Mouse (Mus musculus) embryonic facial prominence, embryonic 10.5 days (tissue): ENCODE results near the gene Tcf7l2. TPM values are rescaled to one million over a fixed set of nuclear protein-coding genes. Genes with fewer than 3 reads are reported as not detected.

Source experiments
- DNase-seq: peaks from one replicate; pipeline ENCODE4 v3.0.0-alpha.2; 2017; ENCODE audit warnings: low spot score
- H3K27ac ChIP-seq: fragments of 300-500 bp; sonication (generic); replicated peaks from 2 replicates; pipeline ENCODE4 v1.5.1; 2016; ENCODE audit warnings: mild to moderate bottlenecking
- H3K27me3 ChIP-seq: fragments of 300-500 bp; sonication (generic); replicated peaks from 2 replicates; pipeline ENCODE4 v1.6.1; 2016; ENCODE audit warnings: low read depth, mild to moderate bottlenecking; ENCODE audit not compliant: poor library complexity, severe bottlenecking
- H3K36me3 ChIP-seq: fragments of 300-500 bp; sonication (generic); replicated peaks from 2 replicates; pipeline ENCODE4 v1.6.1; 2016; ENCODE audit warnings: mild to moderate bottlenecking, moderate library complexity
- H3K4me1 ChIP-seq: fragments of 300-500 bp; sonication (generic); 2 replicates; pipeline ENCODE4 v1.6.1; 2016
- H3K4me3 ChIP-seq: fragments of 300-500 bp; sonication (generic); 2 replicates; pipeline ENCODE4 v1.5.1; 2016; ENCODE audit warnings: mild to moderate bottlenecking, moderate library complexity
- H3K9me3 ChIP-seq: fragments of 300-500 bp; sonication (generic); 2 replicates; pipeline ENCODE4 v1.6.1; 2016; ENCODE audit warnings: mild to moderate bottlenecking
- WGBS: fragments of 180-500 bp; shearing (Covaris S2); methylation state at CpG from one replicate; pipeline ENCODE4 v1.1.7; 2016; 5-methylcytosine and 5-hydroxymethylcytosine counted together
- polyA plus RNA-seq: library from polyadenylated mRNA; unstranded; fragments of >200 nt; fragmentation: Nextera tagmentation; extraction: Ambion mirVana; gene quantifications from 2 replicates; pipeline ENCODE4 v1.2.1, GENCODE M21; 2016

Tcf7l2 gene
- polyA plus RNA-seq, 1 experiment from 2014 or later, result 111 TPM

DNA sequence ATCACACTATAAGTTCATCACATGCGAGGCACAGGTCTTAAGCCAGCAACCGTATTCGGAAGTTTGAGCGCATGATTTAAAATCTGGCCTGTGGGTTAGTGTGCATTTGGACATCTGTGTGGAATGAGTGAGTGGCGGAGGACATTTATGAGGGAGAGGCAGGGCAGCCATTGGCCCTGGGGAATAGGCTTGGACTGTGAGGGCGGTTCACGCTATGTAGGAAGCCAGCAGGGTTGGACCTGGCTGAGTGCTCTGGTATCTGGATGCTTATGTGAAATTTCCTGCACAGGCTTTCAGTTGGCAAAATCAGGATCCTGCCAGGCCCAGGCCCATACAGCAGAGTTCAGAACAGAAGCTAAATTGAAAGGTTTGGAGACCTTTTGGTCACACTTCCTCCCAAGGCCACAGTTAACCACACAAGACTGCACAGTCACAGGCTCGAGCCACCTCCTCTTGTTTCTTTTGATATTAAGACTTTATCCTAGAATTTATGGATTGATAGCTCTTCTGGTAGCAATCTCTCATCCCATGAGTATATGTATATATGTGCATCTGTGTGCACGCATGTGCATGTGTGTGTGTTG lies 89.4 kb downstream of the Tcf7l2 start:
- H3K4me3 ChIP-seq, result no peak overlapping the region
- H3K27me3 ChIP-seq, result no peaks in the 10 kb centered on the region
- peaks cover 5% of the 10 kb centered on the region; the same call in 1 of the 2 replicates for H3K9me3 ChIP-seq
- no peak overlapping the region for H3K27ac ChIP-seq
- peaks cover 58% of the 10 kb centered on the region for H3K4me1 ChIP-seq
- DNase-seq, result no peak
- H3K36me3 ChIP-seq, result peaks cover 37% of the 10 kb centered on the region
- 89% methylated on average over 9 of the region's 9 CpGs for WGBS

DNA sequence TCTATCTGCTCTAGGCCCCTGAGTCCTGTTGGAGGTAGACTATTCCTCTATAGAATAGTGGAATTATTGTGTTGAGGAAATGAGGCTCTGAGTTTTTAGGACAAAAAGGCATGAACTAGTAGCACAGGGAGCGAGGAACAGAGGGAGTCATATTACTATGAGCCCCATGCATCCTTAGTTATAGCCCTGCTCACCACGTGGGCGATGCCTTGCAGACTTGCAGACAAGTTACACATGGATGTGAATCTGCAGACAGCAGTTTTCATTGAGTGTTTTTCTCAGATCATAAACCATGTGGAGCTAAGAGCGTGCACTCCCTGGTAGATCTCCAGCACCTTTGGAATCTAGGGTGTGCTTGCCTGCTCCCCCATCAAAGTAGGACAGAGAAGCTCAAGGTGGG lies 90.5 kb downstream of the Tcf7l2 start:
- 68% methylated on average over 4 of the region's 4 CpGs for WGBS
- Histone ChIP-seq H3K4me1 (peaks cover 60% of the 10 kb centered on the region), H3K36me3 (peaks cover 32% of the 10 kb centered on the region), H3K27me3 (no peaks in the 10 kb centered on the region), H3K9me3 (peaks cover 5% of the 10 kb centered on the region; the same call in 1 of the 2 replicates), H3K27ac (peak overlapping the region; percentile 24; the same call in 1 of the 2 replicates), H3K4me3 (no peak overlapping the region)
- DNase-seq, result no peak

DNA sequence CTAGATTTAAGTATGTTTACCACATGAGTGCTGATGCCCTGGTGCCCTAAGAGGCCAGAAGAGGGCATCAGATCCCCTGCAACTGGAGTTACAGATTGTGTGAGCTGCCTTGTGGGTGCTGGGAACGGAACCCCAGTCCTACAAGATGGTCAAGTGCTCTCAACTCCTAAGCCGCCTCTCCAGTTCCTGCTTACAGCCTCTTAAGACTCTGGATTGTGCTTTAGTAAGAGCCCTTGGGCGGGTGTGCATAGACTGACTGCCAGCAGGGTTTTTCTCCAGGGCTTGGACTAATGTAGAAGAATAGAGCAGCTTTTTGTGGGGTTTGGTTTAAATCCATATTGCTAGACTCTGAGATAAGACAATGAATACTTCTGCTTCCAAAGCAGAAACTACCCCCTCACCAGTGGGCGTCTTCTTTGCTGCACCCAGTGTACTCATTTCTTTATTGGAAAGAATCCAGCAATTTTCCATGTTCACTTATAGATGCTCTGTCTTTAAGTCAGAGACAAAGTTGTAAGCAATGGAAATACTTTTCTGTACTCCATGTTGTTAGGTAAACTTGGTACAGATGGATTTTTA lies 92.3 kb downstream of the Tcf7l2 start:
- Histone ChIP-seq H3K36me3 (peaks cover 26% of the 10 kb centered on the region), H3K27me3 (no peaks in the 10 kb centered on the region), H3K4me1 (peaks cover 60% of the 10 kb centered on the region), H3K27ac (no peak overlapping the region), H3K9me3 (peaks cover 5% of the 10 kb centered on the region; the same call in 1 of the 2 replicates), H3K4me3 (no peak overlapping the region)
- DNase-seq, result no peak
- WGBS, result 96% methylated on average over 4 of the region's 4 CpGs

DNA sequence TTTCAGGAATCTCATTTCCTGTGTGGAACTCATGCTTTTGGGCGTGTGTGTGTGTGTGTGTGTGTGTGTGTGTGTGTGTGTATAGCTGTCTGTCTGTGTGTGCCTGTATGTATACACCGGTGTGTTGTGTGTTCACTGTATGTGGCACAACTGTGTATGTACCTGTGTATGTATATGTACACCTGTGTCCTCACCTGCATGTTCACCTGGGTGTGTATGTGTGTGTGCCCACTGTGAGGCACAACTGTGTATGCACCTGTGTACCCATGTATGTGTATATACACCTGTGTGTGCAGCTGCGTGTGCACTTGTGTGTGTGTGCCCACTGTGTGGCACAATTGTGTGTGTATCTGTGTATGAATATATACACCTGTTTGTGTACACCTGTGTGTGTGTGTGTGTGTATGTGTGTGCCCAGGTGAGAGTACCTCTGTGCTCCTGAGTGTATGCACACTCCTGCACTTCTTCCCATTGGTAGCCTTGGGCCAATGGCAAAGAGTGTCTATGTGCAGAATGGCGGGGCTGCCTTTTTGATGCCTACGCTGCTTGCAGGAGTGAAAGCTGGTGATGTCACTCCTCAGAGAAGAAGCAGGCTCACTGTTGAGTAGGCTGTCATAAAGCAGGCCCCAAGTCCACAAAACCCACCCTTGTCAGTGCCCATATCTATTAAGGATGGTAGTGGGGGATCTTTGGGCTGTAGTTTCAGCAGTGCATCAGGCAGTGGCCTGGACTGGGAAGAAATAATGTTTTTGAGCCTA lies 95.5 kb downstream of the Tcf7l2 start:
- Histone ChIP-seq H3K9me3 (peaks cover 5% of the 10 kb centered on the region; the same call in 1 of the 2 replicates), H3K4me3 (no peak overlapping the region), H3K27me3 (no peaks in the 10 kb centered on the region), H3K27ac (peak overlapping the region; percentile 54), H3K36me3 (peaks cover 18% of the 10 kb centered on the region), H3K4me1 (peaks cover 66% of the 10 kb centered on the region)
- 79% methylated on average over 5 of the region's 5 CpGs for WGBS
- DNase-seq, result no peak

DNA sequence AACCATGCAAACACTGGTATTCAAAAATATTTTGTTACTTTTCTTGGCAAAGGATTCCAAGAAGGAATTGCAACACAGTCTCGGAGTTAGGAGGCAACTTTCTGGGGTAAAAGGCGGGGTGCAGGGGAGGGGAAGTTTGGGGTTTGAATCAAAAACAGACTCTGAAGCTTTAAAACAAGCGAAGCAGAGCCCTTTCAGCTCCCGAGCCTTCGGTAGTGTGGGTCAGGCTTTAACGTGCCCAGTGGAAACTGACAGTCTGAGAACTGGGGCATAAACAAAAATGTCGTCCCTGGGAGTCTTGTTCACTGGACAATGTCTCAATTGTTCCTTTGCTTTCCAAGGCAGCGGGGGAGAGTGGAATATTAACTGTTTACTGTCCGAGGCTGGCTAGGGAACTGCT lies 96.3 kb downstream of the Tcf7l2 start:
- DNase-seq, result peak; percentile 53
- Histone ChIP-seq H3K4me3 (peak overlapping the region; percentile 33; the same call in 1 of the 2 replicates), H3K27ac (peak overlapping the region; percentile 78), H3K27me3 (no peaks in the 10 kb centered on the region), H3K4me1 (peaks cover 62% of the 10 kb centered on the region), H3K9me3 (peaks cover 5% of the 10 kb centered on the region; the same call in 1 of the 2 replicates), H3K36me3 (peaks cover 15% of the 10 kb centered on the region)
- WGBS, result 6% methylated on average over 9 of the region's 9 CpGs

DNA sequence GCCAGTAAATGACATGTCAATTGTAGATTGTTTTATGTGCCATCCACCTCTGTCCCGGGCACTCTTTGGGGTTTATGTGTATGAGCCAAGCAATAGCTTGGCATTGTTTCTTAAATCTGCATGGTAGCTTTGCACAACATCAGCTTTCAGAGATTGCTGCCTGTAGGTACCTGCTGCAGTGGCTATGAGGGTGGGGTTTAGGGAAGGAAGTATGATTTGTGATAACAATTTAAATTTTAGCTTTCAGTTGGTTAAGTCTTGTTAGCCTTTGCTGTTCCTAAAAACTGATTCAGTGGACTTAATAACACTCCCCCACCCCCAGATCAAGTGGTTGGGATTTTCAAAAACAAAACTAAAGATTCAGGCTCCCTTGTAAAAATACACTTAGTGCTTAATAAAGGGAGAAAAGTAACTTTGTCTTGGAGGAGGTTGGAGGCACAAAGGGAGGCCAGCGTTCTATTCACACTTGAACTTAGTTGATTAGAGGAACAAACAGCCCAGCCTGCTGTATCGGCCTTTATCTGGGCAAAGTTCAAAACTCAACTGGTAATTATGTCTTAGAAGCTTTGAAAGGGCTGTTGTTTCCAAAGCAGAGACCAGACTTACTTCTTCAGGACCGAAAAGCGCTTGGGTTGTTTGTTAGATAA lies 96.9 kb downstream of the Tcf7l2 start:
- DNase-seq, result no peak
- H3K4me1 ChIP-seq, result peaks cover 67% of the 10 kb centered on the region
- no peak overlapping the region for H3K4me3 ChIP-seq

DNA sequence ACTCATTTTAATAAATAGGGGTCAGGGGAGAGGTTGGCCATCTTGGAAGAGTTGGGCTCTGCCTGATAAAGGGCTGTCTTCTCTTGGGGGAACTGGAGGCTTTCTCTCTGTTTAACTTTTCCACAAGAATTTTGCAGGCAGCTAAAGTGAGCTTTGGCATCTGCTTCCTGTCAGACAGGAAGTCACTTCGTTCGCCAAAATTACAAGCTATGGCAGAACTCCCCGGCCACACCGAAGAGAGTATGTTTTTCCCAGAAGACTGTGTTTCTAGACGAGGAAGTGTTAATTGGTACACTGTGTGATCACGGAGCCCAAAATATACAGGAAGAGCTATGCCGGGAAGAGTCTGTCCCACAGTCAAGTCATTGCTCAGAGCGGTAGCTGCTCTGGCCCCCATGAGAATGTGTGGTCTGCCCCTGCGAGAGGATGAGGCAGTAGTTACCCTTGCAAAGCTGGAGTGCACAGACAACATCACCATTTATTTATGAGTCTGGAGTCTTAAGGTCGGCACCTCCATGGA lies 97.5 kb downstream of the Tcf7l2 start:
- Histone ChIP-seq H3K4me1 (peaks cover 73% of the 10 kb centered on the region), H3K9me3 (no peaks in the 10 kb centered on the region), H3K36me3 (peaks cover 3% of the 10 kb centered on the region; the same call in 1 of the 2 replicates), H3K4me3 (peak overlapping the region; percentile 6; the same call in 1 of the 2 replicates), H3K27ac (peak overlapping the region; percentile 78), H3K27me3 (no peaks in the 10 kb centered on the region)
- no peak for DNase-seq
- WGBS, result 40% methylated on average over 10 of the region's 10 CpGs

More for the DNA sequence above, 96.9 kb downstream of the Tcf7l2 start:
- 34% methylated on average over 5 of the region's 5 CpGs for WGBS
- Histone ChIP-seq H3K27ac (peak overlapping the region; percentile 78), H3K36me3 (peaks cover 9% of the 10 kb centered on the region), H3K27me3 (no peaks in the 10 kb centered on the region), H3K9me3 (peaks cover 4% of the 10 kb centered on the region; the same call in 1 of the 2 replicates)

DNA sequence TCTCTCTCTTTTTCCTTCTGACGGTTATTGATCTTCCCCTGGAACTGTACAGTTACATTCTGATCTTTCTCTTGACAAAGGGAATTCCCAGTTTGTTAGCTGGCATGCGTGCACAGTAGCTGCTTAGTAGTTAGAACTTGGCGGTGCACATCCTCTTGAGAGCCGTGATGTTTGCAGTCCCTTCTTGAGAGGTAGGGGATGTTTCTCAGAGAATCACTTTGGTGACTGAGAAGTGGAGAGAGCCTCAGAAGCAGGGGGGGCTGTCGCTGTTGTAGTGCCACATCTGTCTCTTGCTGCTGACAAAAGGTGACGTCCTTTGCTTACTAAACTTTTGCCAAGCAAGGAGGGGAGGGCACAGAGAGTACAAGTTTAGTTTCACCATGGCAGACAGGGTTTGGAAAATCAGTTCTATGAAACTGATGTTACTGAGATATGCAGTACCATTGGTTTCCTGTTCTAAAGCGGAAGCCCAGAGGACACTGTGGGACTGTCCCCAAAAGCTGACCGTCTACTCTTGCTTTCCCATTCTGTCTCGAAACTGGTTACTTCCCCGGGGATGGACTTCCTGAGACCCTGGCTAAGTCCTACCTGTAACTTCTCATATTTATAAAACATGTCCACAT lies 99.0 kb downstream of the Tcf7l2 start:
- H3K27me3 ChIP-seq, result no peaks in the 10 kb centered on the region
- H3K4me3 ChIP-seq, result no peak overlapping the region
- H3K9me3 ChIP-seq, result no peaks in the 10 kb centered on the region
- peak overlapping the region; percentile 54; the same call in 1 of the 2 replicates for H3K27ac ChIP-seq
- H3K4me1 ChIP-seq, result peaks cover 86% of the 10 kb centered on the region
- DNase-seq, result no peak
- H3K36me3 ChIP-seq, result peaks cover 5% of the 10 kb centered on the region; the same call in 1 of the 2 replicates
- 74% methylated on average over 10 of the region's 10 CpGs for WGBS

DNA sequence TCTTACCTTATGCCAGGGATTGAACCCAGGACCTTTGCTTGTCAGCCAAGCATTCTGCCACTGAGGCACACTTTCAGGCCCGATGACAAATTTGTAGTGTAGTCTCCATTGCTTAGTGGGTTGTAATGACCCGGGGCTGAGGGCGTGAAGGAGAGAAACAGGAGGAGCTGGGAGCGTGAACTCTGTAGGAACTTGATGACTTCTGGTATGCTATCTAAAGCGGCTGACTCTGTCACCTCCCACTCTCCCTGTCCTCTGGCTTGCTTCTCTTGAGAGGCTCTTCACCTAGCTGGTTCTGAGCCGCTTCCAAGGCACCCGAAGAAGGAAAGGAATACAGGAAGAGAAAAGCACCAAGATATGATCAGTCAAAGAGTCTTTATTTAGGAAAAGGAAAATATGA lies 100.4 kb downstream of the Tcf7l2 start:
- no peak for DNase-seq
- peaks cover 83% of the 10 kb centered on the region for H3K4me1 ChIP-seq
- no peak overlapping the region for H3K4me3 ChIP-seq
- no peaks in the 10 kb centered on the region for H3K9me3 ChIP-seq
- no peak overlapping the region for H3K27ac ChIP-seq
- H3K27me3 ChIP-seq, result no peaks in the 10 kb centered on the region
- H3K36me3 ChIP-seq, result peaks cover 8% of the 10 kb centered on the region
- 78% methylated on average over 7 of the region's 7 CpGs for WGBS

DNA sequence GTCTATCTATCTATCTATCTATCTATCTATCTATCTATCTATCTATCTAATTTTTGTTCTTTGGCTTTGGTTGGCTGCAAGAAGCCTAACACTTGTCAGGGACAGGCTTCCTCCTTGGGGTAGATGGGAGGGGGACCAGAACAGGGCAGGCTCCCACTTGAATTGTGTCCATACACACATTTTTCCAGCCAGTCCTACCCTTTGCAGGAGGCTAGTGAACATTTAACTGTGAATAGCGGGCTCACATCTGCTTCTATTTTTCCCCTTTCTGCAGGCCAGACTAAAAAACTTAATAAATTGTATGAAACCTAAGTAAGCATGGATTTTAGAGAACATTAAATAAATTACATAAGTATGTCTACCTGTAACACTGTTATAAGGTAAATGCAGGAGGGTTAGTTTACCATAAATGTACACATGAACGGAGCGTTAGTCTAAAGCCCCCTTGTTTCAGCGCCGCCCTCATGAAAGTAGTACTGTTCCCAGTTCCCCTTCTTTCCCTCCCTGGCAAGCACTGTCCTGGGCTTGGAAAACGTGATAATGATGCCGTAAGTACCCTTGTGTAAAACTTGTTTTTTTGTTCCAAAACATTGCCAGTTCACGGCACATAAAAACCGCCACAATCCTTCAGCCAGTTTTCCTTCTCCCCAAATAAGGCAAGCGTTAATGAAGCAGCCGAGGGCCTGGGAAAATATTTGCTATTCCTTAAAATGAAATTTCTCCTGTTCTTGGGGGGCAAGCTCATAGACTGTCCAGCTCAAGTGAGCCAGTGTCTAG lies 101.7 kb downstream of the Tcf7l2 start:
- Histone ChIP-seq H3K9me3 (no peaks in the 10 kb centered on the region), H3K27me3 (no peaks in the 10 kb centered on the region), H3K36me3 (peaks cover 8% of the 10 kb centered on the region), H3K27ac (0 out of 2 replicates have a peak overlapping the region, but pooled peaks have one; percentile 4), H3K4me3 (no peak overlapping the region), H3K4me1 (peaks cover 75% of the 10 kb centered on the region)
- WGBS, result 82% methylated on average over 11 of the region's 11 CpGs
- no peak for DNase-seq

DNA sequence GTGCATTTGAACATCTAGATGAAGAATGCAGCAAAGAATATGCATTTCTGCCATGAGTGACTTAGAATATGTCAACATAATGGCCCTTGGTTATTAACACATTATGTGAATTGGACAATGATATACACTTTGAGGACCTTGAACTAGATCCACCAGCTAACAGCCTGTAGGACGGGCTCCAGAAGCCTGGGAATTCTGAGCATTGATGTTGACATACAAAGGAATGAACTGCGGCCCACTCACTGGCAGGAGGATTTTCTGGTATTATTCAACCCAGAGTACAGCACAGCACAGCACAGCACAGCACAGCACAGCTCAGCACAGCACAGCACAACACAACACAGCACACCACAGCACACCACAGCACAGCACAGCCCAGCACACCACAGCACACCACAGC lies 104.1 kb downstream of the Tcf7l2 start:
- no peaks in the 10 kb centered on the region for H3K27me3 ChIP-seq
- H3K4me1 ChIP-seq, result peaks cover 57% of the 10 kb centered on the region
- DNase-seq, result no peak
- no peaks in the 10 kb centered on the region for H3K9me3 ChIP-seq
- 83% methylated on average over 2 of the region's 2 CpGs for WGBS
- H3K36me3 ChIP-seq, result peaks cover 8% of the 10 kb centered on the region
- no peak overlapping the region for H3K27ac ChIP-seq
- no peak overlapping the region for H3K4me3 ChIP-seq
